Comparison of ENCODE assay signal across 8 mouse cellular contexts in genomic region chr2:152093356-152093792, GRCm38 (mm10). TPM values are rescaled to one million over a fixed set of nuclear protein-coding genes. Genes with fewer than 3 reads are reported as not detected.
A peak's percentile ranks its signal among the peaks of the same experiment; 100 is the strongest.
DNase-seq lines count a peak whose midpoint lies in the region; ATAC-seq and TF ChIP-seq lines count a peak whose summit lies in the region.

No protein-coding gene starts in this region.

- H3K9ac ChIP-seq in hindbrain, embryonic 15.5 days = no peak overlapping the region
- H3K9ac ChIP-seq in midbrain, embryonic 12.5 days (replicated peaks) = 0 out of 2 replicates have a peak overlapping the region, but pooled peaks have one; percentile 6

- peak; percentile 11 for ATAC-seq in frontal cortex, adult (ENCODE audit: low TSS enrichment)
- ATAC-seq in hindbrain, embryonic 15.5 days (ENCODE audit: low FRiP score, low read depth) = no peak
- peak; percentile 7; the same call in 1 of the 2 replicates for ATAC-seq in midbrain, embryonic 12.5 days (ENCODE audit: low FRiP score, low read depth)
- no peak for ATAC-seq in CD4-positive, CD25-positive, alpha-beta regulatory T cell, adult 4 months

- H3K4me2 ChIP-seq in hindbrain, embryonic 15.5 days = peak overlapping the region; percentile 49
- H3K4me2 ChIP-seq in midbrain, embryonic 12.5 days (replicated peaks) = peak overlapping the region; percentile 46

- H3K27me3 ChIP-seq in thymus, adult 2 months (ENCODE audit: control insufficient read depth, insufficient read depth, low read length) = no peaks in the 10 kb centered on the region; the same call in 1 of the 2 replicates
- H3K27me3 ChIP-seq in hindbrain, embryonic 15.5 days = 0 out of 2 replicates have a peak, but pooled peaks cover 6% of the 10 kb centered on the region
- H3K27me3 ChIP-seq in midbrain, embryonic 12.5 days = peaks cover 54% of the 10 kb centered on the region

- no peaks in the 10 kb centered on the region for H3K36me3 ChIP-seq in thymus, adult 2 months (ENCODE audit: control insufficient read depth, insufficient read depth, low read length)
- H3K36me3 ChIP-seq in hindbrain, embryonic 15.5 days = no peaks in the 10 kb centered on the region
- H3K36me3 ChIP-seq in midbrain, embryonic 12.5 days = peaks cover 8% of the 10 kb centered on the region

- H3K9me3 ChIP-seq in hindbrain, embryonic 15.5 days = no peaks in the 10 kb centered on the region
- H3K9me3 ChIP-seq in midbrain, embryonic 12.5 days = no peaks in the 10 kb centered on the region

- no peak for TF ChIP-seq CTCF in thymus, adult 2 months (IDR thresholded peaks at IDR 0.05; ENCODE audit: borderline replicate concordance, control insufficient read depth, extremely low read depth, insufficient read depth, low read length, poor library complexity)

- H3K27ac ChIP-seq in thymus, adult 2 months (ENCODE audit: control insufficient read depth, insufficient read depth, low read length) = no peak overlapping the region
- no peak overlapping the region for H3K27ac ChIP-seq in hindbrain, embryonic 15.5 days (replicated peaks)
- H3K27ac ChIP-seq in midbrain, embryonic 12.5 days (replicated peaks) = no peak overlapping the region

- H3K4me1 ChIP-seq in thymus, adult 2 months (replicated peaks; ENCODE audit: control insufficient read depth, insufficient read depth, low read length) = peaks cover 5% of the 10 kb centered on the region; the same call in 1 of the 2 replicates
- peaks cover 35% of the 10 kb centered on the region for H3K4me1 ChIP-seq in hindbrain, embryonic 15.5 days (replicated peaks)
- peaks cover 56% of the 10 kb centered on the region for H3K4me1 ChIP-seq in midbrain, embryonic 12.5 days

- TF ChIP-seq POLR2A in thymus, adult 2 months (IDR thresholded peaks at IDR 0.05; ENCODE audit: control insufficient read depth, extremely low read depth, insufficient read depth, low read length, poor library complexity) = no peak

- WGBS in thymus, adult 2 months = 14% methylated on average over 60 of the region's 60 CpGs
- WGBS in hindbrain, embryonic 15.5 days = 1% methylated on average over 59 of the region's 60 CpGs
- 5% methylated on average over 58 of the region's 60 CpGs for WGBS in midbrain, embryonic 12.5 days

- no peak overlapping the region; the same call in 1 of the 2 replicates for H3K4me3 ChIP-seq in thymus, adult 2 months (ENCODE audit: control insufficient read depth, insufficient read depth, low read length)
- peak overlapping the region; percentile 29 for H3K4me3 ChIP-seq in hindbrain, embryonic 15.5 days
- H3K4me3 ChIP-seq in midbrain, embryonic 12.5 days = peak overlapping the region; percentile 34

- no peak for DNase-seq in frontal cortex, adult 2 months (ENCODE audit: extremely low spot score in 1 of 2, low spot score in 1 of 2)
- peak; percentile 13 for DNase-seq in thymus, postnatal 0 days (ENCODE audit: low spot score)
- DNase-seq in thymus, adult 2 months = no peak
- no peak for DNase-seq in urinary bladder, postnatal 36 days (ENCODE audit: low spot score in 2 of 2)

RNA-seq across cellular contexts. Expression of gene Srxn1, which starts 11.9 kb away (rescaled TPM):
- polyA plus RNA-seq in frontal cortex, adult 2 months (2012; rRNA removed) = 91.2 and 95.2 TPM in 2 replicates
- 23.2 and 23.6 TPM in 2 replicates for polyA plus RNA-seq in thymus, postnatal 0 days (2015; fragmentation: Nextera tagmentation; extraction: Ambion mirVana)
- 46.8 and 50.3 TPM in 2 replicates for polyA plus RNA-seq in thymus, adult 2 months (2012; rRNA removed)
- polyA plus RNA-seq in hindbrain, embryonic 15.5 days (2015; fragmentation: Nextera tagmentation; extraction: Ambion mirVana) = 24.4 and 24.7 TPM in 2 replicates
- polyA plus RNA-seq in midbrain, embryonic 12.5 days (2016; fragmentation: Nextera tagmentation; extraction: Ambion mirVana) = 14.3 and 15.2 TPM in 2 replicates
- 1 to 10 TPM; 2.2 to 3.0 TPM for polyA plus RNA-seq in CD4-positive, CD25-positive, alpha-beta regulatory T cell, adult 4 months (2017; shearing (Covaris generic))

RNA-seq across cellular contexts. Expression of gene Scrt2, which starts 12.0 kb away (rescaled TPM):
- 15.5 and 19.7 TPM in 2 replicates for polyA plus RNA-seq in frontal cortex, adult 2 months (2012; rRNA removed)
- polyA plus RNA-seq in thymus, postnatal 0 days (2015; fragmentation: Nextera tagmentation; extraction: Ambion mirVana) = 0.08 TPM in 1 of 2 replicates, not detected in the other
- polyA plus RNA-seq in thymus, adult 2 months (2012; rRNA removed) = 0.16 and 0.27 TPM in 2 replicates
- 10.8 and 11.1 TPM in 2 replicates for polyA plus RNA-seq in hindbrain, embryonic 15.5 days (2015; fragmentation: Nextera tagmentation; extraction: Ambion mirVana)
- polyA plus RNA-seq in midbrain, embryonic 12.5 days (2016; fragmentation: Nextera tagmentation; extraction: Ambion mirVana) = 15.3 and 17.1 TPM in 2 replicates
- not detected for polyA plus RNA-seq in CD4-positive, CD25-positive, alpha-beta regulatory T cell, adult 4 months (2017; shearing (Covaris generic))

RNA-seq across cellular contexts. Expression of gene Tcf15, which starts 50.0 kb away (rescaled TPM):
- polyA plus RNA-seq in frontal cortex, adult 2 months (2012; rRNA removed) = 3.3 TPM in 2 replicates
- polyA plus RNA-seq in thymus, postnatal 0 days (2015; fragmentation: Nextera tagmentation; extraction: Ambion mirVana) = 2.1 TPM in 2 replicates
- 3.4 and 5.0 TPM in 2 replicates for polyA plus RNA-seq in thymus, adult 2 months (2012; rRNA removed)
- 1.1 and 1.7 TPM in 2 replicates for polyA plus RNA-seq in hindbrain, embryonic 15.5 days (2015; fragmentation: Nextera tagmentation; extraction: Ambion mirVana)
- polyA plus RNA-seq in midbrain, embryonic 12.5 days (2016; fragmentation: Nextera tagmentation; extraction: Ambion mirVana) = 3.4 and 3.8 TPM in 2 replicates
- polyA plus RNA-seq in CD4-positive, CD25-positive, alpha-beta regulatory T cell, adult 4 months (2017; shearing (Covaris generic)) = not detected

Comparison
In these comparisons a context has a peak if more than half of its experiments do, and no peak if none do; other contexts are left out.
1. ATAC-seq: peak in frontal cortex, adult (single experiment) and midbrain, embryonic 12.5 days (single experiment); none in hindbrain, embryonic 15.5 days (single experiment) and CD4-positive, CD25-positive, alpha-beta regulatory T cell, adult 4 months (single experiment).